Mouse (Mus musculus) hindbrain, embryonic 14.5 days (tissue): ENCODE data around the gene Prrc2a. TPM values are rescaled to one million over a fixed set of nuclear protein-coding genes. Genes with fewer than 3 reads are reported as not detected.
A peak's percentile ranks its signal among the peaks of the same experiment; 100 is the strongest.

Source experiments
- ATAC-seq: fragments of 200-750 bp; cut with Nextera tagmentation; 2 replicates; pipeline ENCODE4 v1.8.0; 2017; ENCODE audit warnings: moderate number of reproducible peaks, mild to moderate bottlenecking, moderate TSS enrichment, moderate library complexity; ENCODE audit not compliant: low FRiP score
- DNase-seq: peaks from one replicate; pipeline ENCODE4 v3.0.0-alpha.2; 2015; ENCODE audit warnings: low spot score
- H3K27ac ChIP-seq: fragments of 300-500 bp; sonication (generic); 2 replicates; pipeline ENCODE4 v1.5.1; 2014; ENCODE audit warnings: mild to moderate bottlenecking, moderate library complexity
- H3K27me3 ChIP-seq: fragments of 300-500 bp; sonication (generic); 2 replicates; pipeline ENCODE4 v1.6.1; 2014; ENCODE audit warnings: mild to moderate bottlenecking, low read length, mixed read lengths; ENCODE audit not compliant: control insufficient read depth, insufficient read depth
- H3K36me3 ChIP-seq: fragments of 300-500 bp; sonication (generic); replicated peaks from 2 replicates; pipeline ENCODE4 v1.6.1; 2014; ENCODE audit not compliant: control insufficient read depth, insufficient read depth
- H3K4me1 ChIP-seq: fragments of 300-500 bp; sonication (generic); replicated peaks from 2 replicates; pipeline ENCODE4 v1.6.1; 2014; ENCODE audit warnings: antibody characterized with exemption, low read length, mixed read lengths; ENCODE audit not compliant: control insufficient read depth, insufficient read depth
- H3K4me2 ChIP-seq: fragments of 300-500 bp; sonication (generic); replicated peaks from 2 replicates; pipeline ENCODE4 v1.6.1; 2014; ENCODE audit warnings: mild to moderate bottlenecking, moderate library complexity
- H3K4me3 ChIP-seq: fragments of 300-500 bp; sonication (generic); replicated peaks from 2 replicates; pipeline ENCODE4 v1.5.1; 2014; ENCODE audit warnings: mild to moderate bottlenecking, low read length
- H3K9ac ChIP-seq: fragments of 300-500 bp; sonication (generic); 2 replicates; pipeline ENCODE4 v1.6.1; 2014
- H3K9me3 ChIP-seq: fragments of 300-500 bp; sonication (generic); 2 replicates; pipeline ENCODE4 v1.6.1; 2016; ENCODE audit warnings: low read length; ENCODE audit not compliant: control insufficient read depth
- WGBS: fragments of 180-500 bp; shearing (Covaris S2); extraction: QIAGEN DNeasy Blood & Tissue Kit; methylation state at CpG from one replicate; pipeline ENCODE4 v1.1.7; 2014; 5-methylcytosine and 5-hydroxymethylcytosine counted together
- polyA plus RNA-seq: library from polyadenylated mRNA; unstranded; fragments of >200 nt; fragmentation: Nextera tagmentation; extraction: Ambion mirVana; gene quantifications from 2 replicates; pipeline ENCODE4 v1.2.1, GENCODE M21; 2014

Prrc2a gene
- polyA plus RNA-seq, 1 experiment from 2014 or later = 168 TPM

- Histone ChIP-seq H3K4me1 (no peaks in the 10 kb centered on the region), H3K4me2 (no peak overlapping the region), H3K9me3 (no peaks in the 10 kb centered on the region), H3K4me3 (no peak overlapping the region), H3K9ac (no peak overlapping the region), H3K36me3 (peaks cover 99% of the 10 kb centered on the region), H3K27me3 (no peaks in the 10 kb centered on the region), H3K27ac (no peak overlapping the region)
- ATAC-seq (no peak), DNase-seq (no peak)
- 97% methylated on average over 4 of the region's 4 CpGs for WGBS
These were observed 12.6 kb downstream of the Prrc2a start for GRCm38 (mm10) chr17:35152121-35152520.

DNA sequence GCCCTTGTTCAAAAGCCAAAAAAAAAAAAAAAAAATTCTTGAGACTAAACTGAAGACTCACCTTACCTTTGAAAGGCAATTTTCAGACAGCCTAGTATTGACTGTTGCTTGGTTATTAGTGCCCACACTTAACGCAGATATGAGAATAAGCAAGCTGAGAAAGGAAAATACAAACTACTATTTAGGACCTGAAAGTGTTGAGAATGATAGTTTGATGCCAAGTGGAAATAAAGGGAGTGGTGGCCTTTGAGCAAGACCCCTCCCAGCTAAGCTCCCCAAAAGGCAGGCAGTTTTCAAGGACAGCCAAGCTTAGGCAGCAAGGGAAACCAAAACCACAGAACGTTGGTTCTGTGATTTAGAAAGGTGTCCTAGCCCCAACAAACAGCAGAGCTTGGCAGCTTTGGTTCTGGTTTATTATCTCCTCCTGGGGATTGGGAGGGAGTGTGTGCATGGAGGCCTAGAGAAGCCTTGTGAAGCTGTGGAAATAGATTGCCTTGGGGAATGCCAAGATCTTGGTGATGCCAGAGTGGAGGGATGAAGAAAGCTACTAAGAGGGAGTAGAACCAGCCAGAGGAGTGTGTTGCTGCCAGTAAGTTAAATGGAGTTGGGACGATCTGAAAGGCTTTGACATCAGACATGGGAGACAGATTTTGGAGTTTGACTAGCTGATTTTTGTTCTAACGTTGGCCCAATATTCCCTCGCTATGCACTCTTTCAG is 16.6 kb downstream of the Prrc2a start:
- Histone ChIP-seq H3K4me3 (no peak overlapping the region), H3K9me3 (no peaks in the 10 kb centered on the region), H3K27ac (no peak overlapping the region), H3K36me3 (peaks cover 99% of the 10 kb centered on the region), H3K27me3 (no peaks in the 10 kb centered on the region), H3K9ac (no peak overlapping the region), H3K4me2 (no peak overlapping the region), H3K4me1 (no peaks in the 10 kb centered on the region)
- DNase-seq (no peak), ATAC-seq (no peak)
- WGBS = 73% methylated on average over 5 of the region's 5 CpGs

DNA sequence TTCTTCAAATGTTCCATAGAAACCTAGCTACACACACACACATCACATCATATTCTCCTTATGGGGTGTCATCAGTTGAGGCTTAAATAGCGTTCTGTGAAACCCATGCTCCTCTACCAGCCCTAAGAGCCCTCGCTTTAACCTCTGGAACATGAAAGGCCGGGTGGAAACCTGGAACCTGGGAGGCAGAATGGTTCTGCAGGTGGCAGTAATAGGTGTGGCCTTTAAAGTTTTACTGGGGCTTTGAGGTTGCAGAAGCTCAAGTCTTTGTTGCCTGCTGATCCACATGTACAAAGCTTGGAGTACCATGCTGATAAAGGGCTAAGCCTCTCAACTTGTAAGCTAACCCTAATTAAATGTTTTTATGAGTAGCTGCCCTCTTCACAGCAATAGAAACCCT is 17.3 kb downstream of the Prrc2a start:
- ATAC-seq (no peak), DNase-seq (no peak)
- no peak overlapping the region for H3K4me2 ChIP-seq
- H3K27me3 ChIP-seq = no peaks in the 10 kb centered on the region
- no peaks in the 10 kb centered on the region for H3K9me3 ChIP-seq
- no peak overlapping the region for H3K4me3 ChIP-seq
- H3K27ac ChIP-seq = no peak overlapping the region
- no peak overlapping the region for H3K9ac ChIP-seq
- H3K36me3 ChIP-seq = peaks cover 99% of the 10 kb centered on the region
- H3K4me1 ChIP-seq = no peaks in the 10 kb centered on the region
- WGBS = 65% methylated on average over 3 of the region's 3 CpGs

- no peak overlapping the region for H3K4me2 ChIP-seq
- no peaks in the 10 kb centered on the region for H3K4me1 ChIP-seq
- H3K9me3 ChIP-seq = no peaks in the 10 kb centered on the region
- no peaks in the 10 kb centered on the region for H3K27me3 ChIP-seq
- H3K27ac ChIP-seq = no peak overlapping the region
- WGBS = 88% methylated on average over 5 of the region's 5 CpGs
- H3K9ac ChIP-seq = no peak overlapping the region
- no peak for ATAC-seq
- peaks cover 99% of the 10 kb centered on the region for H3K36me3 ChIP-seq
- no peak overlapping the region for H3K4me3 ChIP-seq
- no peak for DNase-seq
These were observed 18.6 kb downstream of the Prrc2a start for GRCm38 (mm10) chr17:35146139-35146538.

DNA sequence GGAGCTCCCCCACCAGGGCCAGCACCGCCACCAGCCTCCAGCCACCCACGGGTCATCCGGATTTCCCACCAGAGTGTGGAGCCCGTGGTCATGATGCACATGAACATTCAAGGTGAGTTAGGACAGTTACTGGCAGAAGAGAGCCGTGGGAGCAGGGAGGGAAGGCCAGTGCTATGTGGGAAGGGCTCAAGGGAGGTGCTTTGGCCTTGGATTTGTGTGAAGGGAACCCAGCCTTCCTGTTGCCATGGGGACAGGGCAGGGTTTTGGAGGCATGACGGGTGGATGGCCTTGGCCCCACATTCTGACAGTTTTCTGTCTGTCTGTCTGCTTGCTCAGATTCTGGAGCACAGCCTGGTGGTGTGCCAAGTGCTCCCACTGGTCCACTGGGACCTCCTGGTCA is 22.7 kb downstream of the Prrc2a start:
- H3K36me3 ChIP-seq = peaks cover 88% of the 10 kb centered on the region
- H3K9ac ChIP-seq = no peak overlapping the region
- H3K27ac ChIP-seq = no peak overlapping the region
- no peaks in the 10 kb centered on the region for H3K9me3 ChIP-seq
- 86% methylated on average over 6 of the region's 6 CpGs for WGBS
- H3K4me1 ChIP-seq = peaks cover 12% of the 10 kb centered on the region
- DNase-seq = no peak
- H3K27me3 ChIP-seq = no peaks in the 10 kb centered on the region
- H3K4me3 ChIP-seq = no peak overlapping the region
- ATAC-seq = no peak
- H3K4me2 ChIP-seq = no peak overlapping the region

GRCm38 (mm10) chr17:35140490-35140996 is 24.2 kb downstream of the Prrc2a start:
- no peak for ATAC-seq
- no peak overlapping the region for H3K4me3 ChIP-seq
- no peak overlapping the region for H3K27ac ChIP-seq
- no peaks in the 10 kb centered on the region for H3K27me3 ChIP-seq
- no peaks in the 10 kb centered on the region for H3K9me3 ChIP-seq
- no peak overlapping the region for H3K4me2 ChIP-seq
- peaks cover 74% of the 10 kb centered on the region for H3K36me3 ChIP-seq
- no peak overlapping the region for H3K9ac ChIP-seq
- peaks cover 20% of the 10 kb centered on the region for H3K4me1 ChIP-seq
- 77% methylated on average over 16 of the region's 16 CpGs for WGBS
- DNase-seq = no peak

- ATAC-seq = no peak
- peaks cover 20% of the 10 kb centered on the region for H3K4me1 ChIP-seq
- no peaks in the 10 kb centered on the region for H3K27me3 ChIP-seq
- no peak for DNase-seq
- H3K27ac ChIP-seq = no peak overlapping the region
- H3K4me3 ChIP-seq = no peak overlapping the region
- WGBS = 96% methylated on average over 3 of the region's 3 CpGs
- H3K9ac ChIP-seq = no peak overlapping the region
- no peak overlapping the region for H3K4me2 ChIP-seq
- peaks cover 61% of the 10 kb centered on the region for H3K36me3 ChIP-seq
- H3K9me3 ChIP-seq = no peaks in the 10 kb centered on the region
These were observed 25.4 kb downstream of the Prrc2a start for GRCm38 (mm10) chr17:35139269-35139668.

DNA sequence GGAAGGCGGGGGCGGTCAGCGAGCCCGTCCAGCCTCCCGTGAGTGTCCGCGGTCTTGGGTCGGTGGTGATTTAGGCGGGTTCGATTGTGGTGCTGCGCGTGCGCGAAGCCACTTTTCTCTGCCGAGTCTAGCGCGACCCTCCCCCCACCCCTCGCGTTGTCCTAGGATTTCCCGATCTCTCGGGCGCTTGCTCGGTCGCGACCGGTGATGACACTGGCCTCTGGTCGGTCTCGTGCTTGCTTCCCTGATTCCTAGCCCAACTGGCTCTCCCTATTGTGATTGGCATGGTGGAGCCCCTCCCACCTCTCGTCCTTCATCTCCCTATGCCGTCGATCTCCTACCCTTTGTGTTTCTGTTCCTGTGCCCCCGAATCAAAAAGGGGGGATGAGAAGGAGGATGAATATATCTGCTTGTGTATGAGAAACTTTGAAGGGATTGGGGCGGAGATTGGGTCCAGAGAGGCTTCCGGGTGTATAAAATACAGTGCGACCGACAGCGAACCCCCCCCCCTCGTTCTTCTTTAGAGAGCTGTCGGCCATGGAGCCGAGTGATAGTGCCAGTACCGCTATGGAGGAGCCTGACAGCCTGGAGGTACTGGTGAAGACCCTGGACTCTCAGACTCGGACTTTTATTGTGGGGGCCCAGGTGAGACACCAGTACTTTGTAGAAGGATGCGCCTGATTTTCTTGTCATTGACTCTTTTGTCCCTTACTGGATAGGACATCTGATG is 28.9 kb downstream of the Prrc2a start:
- ATAC-seq (peak; percentile 67), DNase-seq (no peak)
- H3K4me3 ChIP-seq = peak overlapping the region; percentile 78
- no peaks in the 10 kb centered on the region for H3K27me3 ChIP-seq
- H3K4me2 ChIP-seq = peak overlapping the region; percentile 90
- under 1% methylated on average over 43 of the region's 43 CpGs for WGBS
- peaks cover 28% of the 10 kb centered on the region for H3K36me3 ChIP-seq
- peak overlapping the region; percentile 93 for H3K27ac ChIP-seq
- H3K4me1 ChIP-seq = peaks cover 20% of the 10 kb centered on the region
- no peaks in the 10 kb centered on the region for H3K9me3 ChIP-seq
- peak overlapping the region; percentile 90 for H3K9ac ChIP-seq

- ATAC-seq = peak; percentile 95
- H3K4me2 ChIP-seq = peak within 1 kb of the TSS; percentile 90
- peak within 1 kb of the TSS; percentile 93 for H3K27ac ChIP-seq
- H3K4me1 ChIP-seq = peaks cover 20% of the 10 kb centered on the region
- DNase-seq = peak; percentile 97
- H3K9ac ChIP-seq = peak within 1 kb of the TSS; percentile 90
- no peaks in the 10 kb centered on the region for H3K9me3 ChIP-seq
- peak within 1 kb of the TSS; percentile 78 for H3K4me3 ChIP-seq
- no peaks in the 10 kb centered on the region for H3K27me3 ChIP-seq
- WGBS = under 1% methylated on average over 66 of the region's 66 CpGs
- peaks cover 28% of the 10 kb centered on the region for H3K36me3 ChIP-seq
These were observed 29.7 kb downstream of the Prrc2a start, which contains the start of gene Bag6 for GRCm38 (mm10) chr17:35134801-35135590. Gene Bag6 (plus strand): TSS chr17:35135178.
